Mouse (Mus musculus) bone marrow, adult 2 months (tissue): ENCODE results near the gene Wdr91.

ENCODE experiments used
- CTCF ChIP-seq: fragments of 200-500 bp; IDR thresholded peaks from 2 replicates; pipeline ENCODE4 v1.5.1; 2011; ENCODE audit warnings: low read length, control low read depth; ENCODE audit not compliant: control insufficient read depth, insufficient read depth
- POLR2A ChIP-seq: fragments of 200-500 bp; IDR thresholded peaks from 2 replicates; pipeline ENCODE4 v1.6.1; 2011; ENCODE audit warnings: low read depth, mild to moderate bottlenecking, control low read depth, low read length, borderline replicate concordance; ENCODE audit not compliant: control insufficient read depth

- TF ChIP-seq POLR2A (no peak), CTCF (no peak)
Measured at GRCm38 (mm10) chr6:34879101-34879740, 31.5 kb downstream of the Wdr91 start.
